Comparison of ENCODE assay signal across 17 mouse cellular contexts in the genomic region with DNA sequence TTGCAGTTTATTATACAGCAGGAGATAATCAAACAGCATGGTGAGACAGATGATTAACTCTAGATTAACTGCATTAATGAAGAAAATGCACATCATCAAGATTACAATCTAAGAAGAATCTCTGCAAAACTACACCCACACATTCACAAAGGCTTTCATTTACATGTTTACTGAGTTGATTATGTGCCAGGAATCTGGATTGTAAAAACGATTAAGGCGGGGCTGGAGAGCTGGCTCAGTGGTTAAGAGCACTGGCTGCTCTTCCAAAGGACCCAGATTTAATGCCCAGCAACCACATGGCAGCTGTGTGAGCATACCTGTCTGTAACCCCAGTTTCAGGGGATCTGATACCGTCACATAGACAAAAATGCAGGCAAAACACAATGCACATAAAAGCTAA.
"Had no signal": no experiment of that assay in that cellular context is flagged by ENCODE, and none has a peak within 500 bp of the region (broad histone marks: within the 10 kb centered on the region; RNA-seq: fewer than 3 reads in every experiment).

No protein-coding gene starts in this region.

- DNase-seq: kidney, adult 2 months; kidney, postnatal 36 days; left cerebral cortex, postnatal 4 days; lung, postnatal 4 days; right cerebral cortex, postnatal 14 days; thymus, adult 2 months; thymus, postnatal 25 days had no signal

- H3K4me3 ChIP-seq: kidney, embryonic 15.5 days; layer of hippocampus, adult 2 months; limb, embryonic 13.5 days; megakaryocyte, embryonic 14.5 days; midbrain, embryonic 12.5 days; neural tube, embryonic 13.5 days; stomach, embryonic 15.5 days had no signal

- ATAC-seq: intestine, embryonic 16.5 days; midbrain, embryonic 16.5 days had no signal

- H3K9ac ChIP-seq: kidney, embryonic 15.5 days; limb, embryonic 13.5 days; midbrain, embryonic 12.5 days; neural tube, embryonic 13.5 days; stomach, embryonic 15.5 days had no signal

- H3K27ac ChIP-seq: kidney, embryonic 15.5 days; layer of hippocampus, adult 2 months; limb, embryonic 13.5 days; midbrain, embryonic 12.5 days; neural tube, embryonic 13.5 days; stomach, embryonic 15.5 days had no signal

- H3K9me3 ChIP-seq: kidney, embryonic 15.5 days; limb, embryonic 13.5 days; megakaryocyte, embryonic 14.5 days; midbrain, embryonic 12.5 days; neural tube, embryonic 13.5 days; stomach, embryonic 15.5 days had no signal

- H3K4me1 ChIP-seq: kidney, embryonic 15.5 days; midbrain, embryonic 12.5 days; neural tube, embryonic 13.5 days; stomach, embryonic 15.5 days had no signal

- H3K36me3 ChIP-seq: limb, embryonic 13.5 days; midbrain, embryonic 12.5 days; neural tube, embryonic 13.5 days; stomach, embryonic 15.5 days had no signal

- H3K27me3 ChIP-seq: kidney, embryonic 15.5 days; limb, embryonic 13.5 days; megakaryocyte, embryonic 14.5 days; midbrain, embryonic 12.5 days; neural tube, embryonic 13.5 days; stomach, embryonic 15.5 days had no signal

- H3K4me2 ChIP-seq: kidney, embryonic 15.5 days; limb, embryonic 13.5 days; liver, embryonic 11.5 days; midbrain, embryonic 12.5 days; neural tube, embryonic 13.5 days; stomach, embryonic 15.5 days had no signal
